Mouse (Mus musculus) gastrocnemius, adult 18-20 months (tissue): Measurements from ENCODE around the gene Nrp2. TPM values are rescaled to one million over a fixed set of nuclear protein-coding genes. Genes with fewer than 3 reads are reported as not detected.
A peak's percentile ranks its signal among the peaks of the same experiment; 100 is the strongest.

Source experiments
- DNase-seq: peaks from one replicate; pipeline ENCODE4 v3.0.0; 2021; ENCODE audit warnings: low spot score
- long read RNA-seq, 2 experiments: library from polyadenylated mRNA; stranded (forward); transcript quantifications; one replicate each; pipeline ENCODE4 v2.0.0; 2021
- total RNA-seq, 2 experiments: library from RNA; stranded (reverse); gene quantifications; 2 replicates each; pipeline ENCODE4 v1.2.3; 2021

Gene Nrp2
- total RNA-seq: 1 to 10 TPM; 3.7 to 8.0 TPM
- long read RNA-seq, experiment 1, partial matches to known transcripts: 1 of 1 reads
- long read RNA-seq, experiment 1, other reads (novel, unspliced or antisense): 0 of 1 reads
- long read RNA-seq, experiment 2: 0 reads

DNA sequence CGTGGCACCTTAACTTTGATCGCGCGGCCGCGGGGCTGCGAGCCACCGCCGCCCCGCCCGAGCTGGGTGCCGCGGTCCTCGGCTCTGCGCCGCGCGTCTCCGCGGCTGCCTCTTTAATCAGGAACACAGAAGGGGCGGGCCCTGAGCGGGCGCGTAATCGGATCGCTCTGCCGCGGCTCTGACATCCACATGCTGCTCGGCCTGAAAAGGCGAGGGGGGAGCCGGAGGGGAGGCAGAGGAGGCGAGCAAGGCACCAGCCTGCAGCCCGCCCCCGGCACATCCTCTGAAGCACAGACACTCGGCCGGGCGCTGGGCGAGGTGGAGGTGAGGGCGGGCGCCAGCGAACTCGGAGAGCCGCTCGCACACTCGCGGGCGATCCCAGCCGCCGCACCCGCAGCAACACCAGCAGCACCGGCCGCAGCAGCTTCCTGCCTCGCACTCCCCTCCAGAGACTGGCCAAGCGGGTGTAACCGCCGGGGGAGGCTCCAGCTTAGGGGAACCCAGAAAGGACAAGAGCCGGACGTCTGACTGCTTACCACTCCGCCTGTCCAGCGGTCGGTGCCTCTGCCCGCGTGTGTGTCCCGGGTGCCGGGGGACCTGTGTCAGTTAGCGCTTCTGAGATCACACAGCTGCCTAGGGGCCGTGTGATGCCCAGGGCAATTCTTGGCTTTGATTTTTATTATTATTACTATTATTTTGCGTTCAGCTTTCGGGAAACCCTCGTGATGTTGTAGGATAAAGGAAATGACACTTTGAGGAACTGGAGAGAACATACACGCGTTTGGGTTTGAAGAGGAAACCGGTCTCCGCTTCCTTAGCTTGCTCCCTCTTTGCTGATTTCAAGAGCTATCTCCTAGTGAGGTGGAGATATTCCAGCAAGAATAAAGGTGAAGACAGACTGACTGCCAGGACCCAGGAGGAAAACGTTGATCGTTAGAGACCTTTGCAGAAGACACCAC is at the start of gene Nrp2:
Gene Nrp2 (plus strand): TSS at position 128 of the 959 bp plus-strand sequence.
- peak; percentile 79 for DNase-seq

DNA sequence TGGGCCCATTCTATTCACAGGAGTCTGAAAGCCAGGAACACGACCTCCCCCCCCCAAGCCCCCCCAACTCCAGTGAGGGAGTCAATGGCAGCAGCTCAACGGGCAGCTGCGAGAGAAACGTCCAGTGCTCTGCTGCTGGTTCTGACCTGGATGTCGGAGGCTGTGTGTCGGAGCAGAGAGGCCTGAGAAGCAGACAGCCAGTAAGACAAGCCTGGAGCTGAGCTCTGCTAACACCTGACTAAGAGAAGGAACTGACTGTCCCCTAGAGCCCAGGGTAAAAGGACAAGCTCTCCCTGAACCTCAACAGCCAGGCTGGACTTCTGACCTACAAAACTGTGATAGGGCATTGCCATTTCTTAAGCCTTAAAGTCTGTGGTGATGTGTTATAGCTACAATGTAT is 48.6 kb upstream of the Nrp2 start:
- no peak for DNase-seq

DNA sequence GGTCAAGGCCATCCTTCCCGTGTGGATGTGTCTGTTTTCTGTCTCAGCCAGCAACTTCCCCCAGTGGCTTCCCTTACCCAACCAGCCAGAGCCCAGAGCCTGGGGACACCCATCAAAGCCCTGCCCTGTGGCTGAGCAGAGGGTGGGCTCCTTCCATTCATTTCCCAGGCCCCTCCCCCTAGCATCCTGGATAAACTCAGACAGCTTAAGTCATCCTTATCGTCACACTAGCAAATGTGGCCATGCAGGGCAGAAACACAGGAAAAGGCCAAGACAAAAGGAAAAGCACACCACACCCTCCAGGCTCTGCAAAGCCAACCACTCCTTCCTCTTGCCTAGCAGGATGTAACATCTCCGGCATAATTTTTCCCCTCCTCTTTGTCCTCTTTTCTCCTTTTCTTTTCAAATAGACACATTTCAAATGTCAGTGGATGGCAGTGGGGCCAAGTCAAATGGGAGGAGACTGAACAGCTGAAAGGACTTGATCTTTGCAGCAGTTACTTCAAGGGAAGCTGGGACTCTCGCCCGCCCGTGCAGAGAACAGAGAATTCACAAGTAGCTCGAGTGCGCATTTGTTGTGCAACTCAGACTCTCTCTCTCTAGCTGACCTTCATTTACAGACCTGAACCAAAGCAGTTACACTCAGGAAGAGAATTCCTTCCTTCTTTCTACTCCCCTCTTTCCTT is 38.0 kb upstream of the Nrp2 start:
- DNase-seq: peak; percentile 22

DNA sequence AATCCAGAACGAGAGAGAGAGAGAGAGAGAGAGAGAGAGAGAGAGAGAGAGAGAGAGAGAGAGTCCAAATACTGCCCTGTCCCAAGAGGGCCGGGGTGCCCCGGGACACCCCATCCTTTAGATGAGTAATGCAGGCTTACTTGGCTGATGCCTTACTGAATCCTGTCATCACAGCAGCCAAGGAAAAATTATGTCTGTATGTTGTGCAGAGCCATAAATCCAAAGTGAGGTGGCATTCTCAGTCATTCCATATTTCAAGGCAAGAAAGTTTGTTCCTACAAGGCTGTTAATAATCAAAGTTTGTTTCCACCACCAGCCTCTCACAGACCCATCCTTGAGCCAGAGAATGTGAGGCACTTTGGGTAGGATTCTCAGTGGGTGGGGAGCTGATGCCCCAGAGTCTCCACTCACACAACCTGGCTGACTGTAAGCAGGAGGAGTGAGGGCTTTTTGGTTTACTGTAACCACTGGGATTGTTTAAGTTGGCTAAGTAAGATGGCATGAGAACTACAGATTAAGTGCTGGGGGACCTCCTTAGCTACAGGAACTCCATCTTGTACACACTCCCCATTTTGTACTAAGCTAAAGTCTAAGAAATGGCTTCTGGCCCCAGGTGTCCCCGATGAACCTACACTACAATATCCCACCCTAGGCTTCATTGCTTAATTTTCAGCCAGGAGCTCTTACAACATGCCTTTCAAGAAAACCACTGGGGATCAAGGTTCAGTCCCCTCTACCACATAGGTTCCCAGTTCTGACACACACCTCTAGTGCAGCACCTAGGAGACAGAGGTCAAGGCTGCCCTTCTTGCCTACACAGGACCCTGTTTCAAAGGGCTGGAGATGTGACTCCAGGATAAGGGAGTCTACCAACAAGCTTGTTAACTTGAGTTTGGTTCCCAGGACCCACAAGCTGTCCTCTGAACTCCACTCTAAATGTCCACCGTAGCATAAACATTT is 37.0 kb upstream of the Nrp2 start:
- no peak for DNase-seq

DNA sequence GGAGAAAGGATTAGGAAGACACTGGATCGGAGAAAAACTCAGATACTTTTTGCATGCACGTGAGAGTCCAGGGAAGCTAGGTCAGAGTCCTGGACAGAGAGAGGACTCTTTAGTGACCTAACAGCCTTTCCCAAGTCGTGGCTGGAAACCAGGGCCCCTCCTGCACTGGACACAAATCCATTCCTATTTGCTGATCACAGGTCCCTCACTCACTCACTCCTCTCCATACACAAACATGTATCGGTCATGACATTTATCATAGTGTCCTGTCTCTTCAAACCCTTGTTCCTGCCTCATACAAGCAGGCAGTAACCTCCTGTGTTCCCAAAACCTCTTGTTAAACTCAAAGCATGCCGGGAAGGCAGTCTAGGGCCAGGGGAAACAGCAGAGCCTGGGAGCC is 36.3 kb upstream of the Nrp2 start:
- no peak for DNase-seq

DNA sequence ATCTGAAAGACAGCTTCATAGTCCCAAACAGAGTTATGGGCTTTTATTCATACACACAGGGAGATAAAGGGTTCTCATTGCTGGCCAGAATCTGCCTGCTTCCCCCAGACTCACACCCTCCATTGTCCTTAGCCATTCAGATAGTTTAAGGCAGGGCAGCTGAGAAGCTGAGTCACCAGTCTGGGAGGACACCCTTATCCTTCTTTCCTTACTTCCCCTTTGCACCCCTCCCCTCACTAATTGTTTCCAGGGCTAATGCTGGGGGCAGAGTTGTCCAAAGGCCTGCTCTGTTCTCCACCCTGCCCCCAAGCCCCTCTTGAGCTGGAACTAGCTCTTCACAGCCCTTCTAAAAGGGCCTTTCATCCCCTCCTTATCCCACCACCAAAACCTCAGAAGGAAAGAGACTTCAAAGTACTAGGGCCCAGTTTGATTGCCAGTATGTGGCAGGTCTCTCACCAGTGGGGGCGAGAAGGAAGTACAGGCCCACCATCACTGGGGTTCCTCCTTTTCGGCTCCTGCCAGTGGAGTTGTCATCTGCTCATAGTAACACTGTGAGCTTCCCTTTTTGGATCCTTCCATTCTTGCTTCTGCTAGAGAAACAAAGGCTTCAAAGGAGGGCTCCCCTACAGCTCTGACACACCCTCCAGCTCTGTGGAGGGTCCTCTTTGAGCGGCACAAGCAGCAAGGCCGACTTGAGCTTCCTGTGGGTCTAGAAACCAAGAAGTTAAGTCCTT is 24.3 kb upstream of the Nrp2 start:
- no peak for DNase-seq

DNA sequence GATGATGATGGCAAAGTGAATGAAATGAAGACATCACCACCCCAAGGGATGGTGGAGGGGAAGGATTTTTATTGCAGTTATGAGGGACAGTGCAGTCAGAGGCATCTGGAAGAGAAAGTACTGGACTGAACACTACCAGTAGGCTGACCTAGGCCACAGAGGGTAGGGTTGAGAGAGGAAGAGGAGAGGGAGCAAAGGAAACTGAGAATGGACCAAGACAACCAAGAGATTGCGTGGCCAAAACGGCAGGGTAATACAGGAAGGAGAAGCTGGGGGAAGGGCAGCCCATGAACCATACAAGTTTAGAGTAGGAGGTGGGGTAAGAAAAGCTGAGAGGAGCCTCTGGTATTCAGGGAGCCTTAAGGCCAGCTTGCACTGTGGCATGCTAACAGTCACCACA is 23.6 kb upstream of the Nrp2 start:
- DNase-seq: no peak

DNA sequence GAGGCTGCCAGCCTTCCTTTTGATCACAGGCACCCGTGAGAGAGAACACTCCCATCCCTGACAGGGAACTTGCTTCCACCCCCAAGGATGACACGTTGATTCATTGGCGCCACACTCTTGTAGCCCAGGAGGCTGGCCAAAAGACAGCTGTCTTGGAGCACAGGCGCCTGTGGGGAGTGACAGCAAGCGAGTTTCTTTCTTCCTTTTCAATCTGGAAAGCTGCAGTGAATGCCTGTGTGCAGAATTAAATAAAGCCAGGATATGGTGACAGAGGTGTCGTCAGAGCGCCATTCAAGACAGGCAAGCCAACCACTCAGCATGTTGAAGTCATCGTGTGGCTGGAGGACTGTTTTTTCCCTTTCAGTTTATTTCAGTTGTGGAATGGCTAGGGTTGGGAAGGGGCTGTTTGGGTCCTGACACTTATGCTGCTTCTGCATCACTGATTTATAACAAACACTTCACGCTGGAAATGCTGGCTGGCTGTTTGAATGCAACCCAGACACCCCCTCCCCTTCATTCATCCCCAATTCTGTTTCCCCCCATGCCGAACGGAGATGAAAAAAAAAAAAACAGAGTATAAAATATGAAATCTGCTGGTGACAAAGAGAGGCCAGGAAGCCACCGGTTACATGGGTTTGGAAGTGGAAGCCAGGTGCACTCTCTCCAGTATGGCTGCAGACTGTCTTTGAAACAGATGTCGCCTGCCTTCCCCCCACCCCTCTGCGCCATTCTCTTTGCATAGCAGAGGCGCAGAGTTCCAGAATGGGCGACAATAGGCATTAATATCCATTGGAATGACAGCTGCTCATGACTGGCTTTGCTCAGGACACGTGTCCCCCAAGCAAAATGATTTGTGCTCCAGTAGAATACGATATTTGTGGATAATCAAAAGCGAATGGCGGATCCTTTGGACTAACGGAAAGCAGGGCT is 20.4 kb upstream of the Nrp2 start:
- no peak for DNase-seq

DNA sequence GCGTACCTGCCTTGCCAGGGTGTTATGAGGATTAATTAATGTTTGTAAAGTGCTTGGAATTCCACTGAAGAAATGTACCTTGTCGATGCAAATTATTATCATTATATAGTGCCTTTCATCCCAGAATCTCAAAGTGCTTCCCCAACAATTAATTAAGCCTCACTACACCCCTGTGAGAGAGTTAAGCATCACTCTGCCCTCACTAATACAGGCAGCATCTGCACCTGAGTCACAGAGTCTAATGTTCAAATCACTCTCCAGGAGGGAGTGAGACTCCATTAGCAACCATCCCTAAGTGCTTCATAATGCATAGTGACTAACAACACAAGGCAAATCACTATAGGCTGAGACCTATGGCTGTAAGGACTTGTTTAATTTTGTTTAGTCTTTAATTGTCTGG is 19.6 kb upstream of the Nrp2 start:
- DNase-seq: no peak

DNA sequence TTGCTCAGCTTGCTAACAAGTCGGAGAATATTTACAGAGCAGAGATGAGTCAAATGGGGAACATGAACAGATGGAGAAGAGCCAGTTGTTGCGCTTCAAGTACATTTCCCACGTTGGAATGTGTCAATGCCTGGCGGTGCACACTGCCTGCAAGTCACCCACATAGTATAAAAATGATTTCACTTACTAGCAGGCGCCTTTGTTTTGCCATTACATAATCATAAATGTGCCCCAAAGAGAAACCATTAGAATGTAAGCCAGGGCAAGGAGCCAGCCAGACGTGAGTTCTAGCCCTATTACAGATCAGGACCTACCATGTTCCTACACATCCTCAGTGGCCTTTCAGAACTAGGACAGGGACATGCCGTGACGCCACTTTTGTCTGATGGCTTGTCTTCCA is 15.6 kb upstream of the Nrp2 start:
- DNase-seq: no peak

DNA sequence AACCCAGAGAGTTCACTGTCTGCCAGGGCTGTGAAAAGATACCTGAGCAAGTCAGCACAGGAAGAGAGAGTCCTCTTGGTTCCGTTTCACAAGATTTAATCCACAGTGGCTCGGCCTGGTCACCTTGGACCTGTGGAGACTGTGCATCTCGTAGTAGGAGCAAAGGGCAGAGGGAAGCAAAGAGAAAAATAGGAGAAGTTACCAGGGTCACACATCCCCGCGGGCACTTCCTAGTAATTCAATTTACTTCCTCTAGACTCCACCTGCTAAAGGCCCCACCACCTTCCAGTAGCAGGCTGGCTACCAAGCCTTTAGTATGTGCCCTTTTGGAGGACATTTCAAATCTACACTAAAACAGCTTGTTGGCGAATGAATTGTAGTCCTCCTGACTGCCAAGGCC is 11.9 kb upstream of the Nrp2 start:
- DNase-seq: no peak

DNA sequence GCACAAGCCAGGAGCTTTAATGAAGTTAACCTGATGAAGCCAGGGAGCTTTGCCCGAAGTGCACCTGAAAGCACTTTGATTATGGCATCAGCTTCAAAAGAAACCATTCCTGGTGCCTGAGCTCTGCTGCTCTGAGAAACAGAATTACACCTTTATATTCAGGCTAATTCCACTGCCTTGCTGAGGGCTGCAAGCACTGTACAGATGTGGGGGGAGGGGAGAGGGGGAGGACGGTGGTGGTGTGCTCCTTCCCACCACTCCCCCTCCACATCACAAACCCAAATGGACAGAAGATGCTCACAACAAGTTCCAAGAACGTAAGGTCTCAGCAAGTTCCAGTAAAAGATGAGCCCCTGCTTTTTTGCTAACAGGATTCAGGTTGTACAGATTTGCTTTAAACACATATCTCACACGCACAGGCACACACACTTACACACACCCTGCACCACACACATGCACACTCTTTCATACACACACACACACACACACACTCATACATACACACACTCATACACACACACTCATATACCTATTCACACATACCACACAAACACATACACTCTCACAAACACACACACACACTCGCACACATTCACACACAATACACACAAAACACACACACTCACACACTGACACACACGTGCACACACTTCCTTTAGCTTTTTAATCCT is 6.6 kb upstream of the Nrp2 start:
- DNase-seq: no peak

DNA sequence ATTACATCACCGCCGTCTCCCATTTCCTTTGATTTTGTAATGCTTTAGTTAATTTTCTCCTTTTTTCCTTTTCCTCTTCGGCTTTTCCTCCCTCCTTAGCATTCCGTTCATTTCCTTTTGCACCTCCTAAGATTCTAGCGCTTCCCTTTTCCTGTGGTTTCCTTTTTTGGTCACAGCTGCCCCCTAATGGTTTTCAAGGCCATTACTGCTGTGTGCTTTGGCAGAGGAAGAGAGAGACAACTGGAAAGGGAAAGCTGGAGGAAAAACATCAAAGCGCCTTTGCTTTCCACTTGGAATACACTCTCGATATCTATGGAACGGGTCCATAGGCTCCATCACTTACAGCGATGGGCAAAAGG is 6.1 kb upstream of the Nrp2 start:
- DNase-seq: peak; percentile 49

DNA sequence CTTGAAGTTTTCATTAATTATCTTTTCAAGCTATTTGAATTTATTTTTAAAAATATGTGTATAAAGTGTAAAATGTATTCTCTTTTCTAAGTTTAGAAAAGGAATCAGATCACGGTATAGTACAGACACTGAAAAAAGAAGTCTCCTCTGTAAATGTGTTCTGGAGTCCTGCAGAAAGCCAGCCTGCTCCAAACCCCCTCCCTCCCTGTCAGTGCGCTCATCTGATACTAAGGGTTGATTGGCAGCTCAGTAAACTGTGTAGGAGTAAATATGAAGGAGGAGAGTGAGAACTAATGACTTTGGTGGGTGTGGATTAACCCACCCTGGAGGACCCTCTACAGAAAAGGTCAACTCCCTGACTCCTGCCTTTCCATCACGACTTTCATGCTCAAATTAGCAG is 5.7 kb upstream of the Nrp2 start:
- DNase-seq: no peak

DNA sequence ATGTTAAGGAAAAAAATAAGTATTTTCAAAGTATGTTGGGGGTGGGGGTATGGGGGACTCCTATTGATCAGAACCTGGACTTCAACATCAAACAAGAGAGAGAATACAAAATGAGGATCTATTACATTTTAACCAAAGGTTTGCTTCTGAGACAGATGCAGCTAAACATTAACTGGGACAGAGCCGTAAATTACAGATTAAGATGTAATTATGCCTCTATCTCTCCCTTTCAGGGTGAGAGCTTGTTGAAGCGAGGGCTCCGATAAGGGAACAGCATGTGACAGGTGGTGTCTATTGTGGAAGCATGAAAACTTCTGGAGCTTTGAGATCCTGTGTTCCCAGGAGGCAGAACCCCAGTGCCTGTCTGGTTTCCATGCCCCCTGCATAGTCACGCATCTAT is 3.3 kb upstream of the Nrp2 start:
- no peak for DNase-seq

DNA sequence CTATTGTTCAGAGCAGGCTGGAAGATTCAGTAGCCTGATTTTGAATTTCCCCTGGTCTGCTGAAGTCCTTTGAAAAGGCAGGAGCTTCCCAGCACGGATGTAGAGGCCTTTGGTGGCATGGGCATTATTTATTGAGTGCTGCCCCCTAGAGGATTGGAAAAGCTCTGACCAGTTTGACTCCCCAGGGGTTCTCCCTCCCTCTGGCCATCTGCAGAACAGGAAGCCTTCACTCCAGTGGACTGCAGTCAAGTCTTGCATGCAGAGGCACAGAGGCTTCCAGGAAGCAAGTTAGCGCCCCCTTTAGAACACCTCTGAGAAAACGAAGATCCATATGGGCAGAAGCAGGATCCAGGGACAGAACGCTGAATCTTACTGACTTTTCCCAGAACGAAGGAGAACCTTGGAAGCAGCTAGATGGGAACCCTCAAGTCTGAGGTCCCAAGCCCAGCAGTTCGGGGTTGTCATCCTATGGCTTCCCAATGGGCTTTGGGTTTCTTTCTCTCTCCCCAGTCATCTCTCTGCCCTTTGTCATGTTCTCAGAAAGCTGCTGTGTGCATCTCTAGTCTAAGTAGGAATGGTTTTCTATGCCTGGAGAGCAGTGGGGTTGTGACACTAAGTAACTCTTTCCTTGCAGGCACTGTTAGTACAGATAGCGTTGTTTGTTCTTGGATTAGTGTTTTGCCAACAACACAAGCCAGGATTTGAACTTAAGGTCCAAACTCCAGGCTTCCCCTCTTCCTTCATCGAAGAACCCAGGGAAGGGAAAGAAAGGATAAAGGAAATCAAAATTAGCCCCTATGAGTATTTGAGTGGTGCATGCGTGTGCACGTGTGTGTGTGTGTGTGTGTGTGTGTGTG is 1.8 kb upstream of the Nrp2 start:
- peak; percentile 88 for DNase-seq

DNA sequence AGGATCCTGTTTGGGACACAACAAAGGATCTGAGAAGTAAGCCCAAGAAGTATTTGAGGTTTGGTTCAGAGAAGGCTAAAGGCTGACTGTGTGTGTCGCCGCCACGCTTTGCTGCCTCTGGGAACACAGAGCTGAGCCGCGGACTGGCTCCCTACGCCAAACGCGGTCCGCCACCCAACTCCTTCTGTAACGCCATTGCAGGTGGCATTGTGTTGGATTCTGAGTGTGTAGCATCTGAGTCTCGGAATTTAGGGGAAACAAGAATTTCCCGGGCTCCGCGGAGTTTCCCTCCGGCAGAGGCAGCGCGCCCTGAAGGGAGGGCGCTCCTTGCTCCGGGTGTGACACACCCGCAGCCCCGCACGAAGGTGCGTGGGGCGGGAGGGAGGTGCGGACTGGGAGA is 342 bp upstream of the Nrp2 start:
- no peak for DNase-seq
